Mouse (Mus musculus) heart, embryonic 16.5 days (tissue): Measurements from ENCODE around the gene Zfp40. TPM values are rescaled to one million over a fixed set of nuclear protein-coding genes. Genes with fewer than 3 reads are reported as not detected.
A peak's percentile ranks its signal among the peaks of the same experiment; 100 is the strongest.
"Not testable (repeated sequence)": the region's sequence is repeated elsewhere in the genome, so short reads cannot be mapped to it uniquely, and the experiment has no call there.

Experiments
- ATAC-seq: fragments of 200-750 bp; cut with Nextera tagmentation; replicated peaks from 2 replicates; pipeline ENCODE4 v1.8.0; 2017; ENCODE audit warnings: moderate number of reproducible peaks; ENCODE audit not compliant: insufficient read depth, low FRiP score; ENCODE audit errors: extremely low read depth
- H3K27ac ChIP-seq: fragments of 300-500 bp; sonication (generic); 2 replicates; pipeline ENCODE4 v1.5.1; 2014; ENCODE audit warnings: mild to moderate bottlenecking, low read length, control low read depth, moderate library complexity
- H3K27me3 ChIP-seq: fragments of 300-500 bp; sonication (generic); 2 replicates; pipeline ENCODE4 v1.6.1; 2014; ENCODE audit warnings: low read length, mixed read lengths; ENCODE audit not compliant: control insufficient read depth, insufficient read depth
- H3K36me3 ChIP-seq: fragments of 300-500 bp; sonication (generic); 2 replicates; pipeline ENCODE4 v1.6.1; 2014; ENCODE audit not compliant: control insufficient read depth, insufficient read depth
- H3K4me1 ChIP-seq: fragments of 300-500 bp; sonication (generic); 2 replicates; pipeline ENCODE4 v1.6.1; 2014; ENCODE audit warnings: low read length, mixed read lengths; ENCODE audit not compliant: control insufficient read depth, insufficient read depth
- H3K4me2 ChIP-seq: fragments of 300-500 bp; sonication (generic); 2 replicates; pipeline ENCODE4 v1.6.1; 2014; ENCODE audit warnings: low read depth, mild to moderate bottlenecking, control low read depth, low read length
- H3K4me3 ChIP-seq: fragments of 300-500 bp; sonication (generic); 2 replicates; pipeline ENCODE4 v1.5.1; 2014; ENCODE audit warnings: mild to moderate bottlenecking, control low read depth, low read length
- H3K9ac ChIP-seq: fragments of 300-500 bp; sonication (generic); 2 replicates; pipeline ENCODE4 v1.6.1; 2014; ENCODE audit warnings: low read length, control low read depth
- H3K9me3 ChIP-seq: fragments of 300-500 bp; sonication (generic); replicated peaks from 2 replicates; pipeline ENCODE4 v1.6.1; 2016; ENCODE audit warnings: low read length; ENCODE audit not compliant: control insufficient read depth
- WGBS: fragments of 180-500 bp; shearing (Covaris S2); extraction: QIAGEN DNeasy Blood & Tissue Kit; methylation state at CpG from one replicate; pipeline ENCODE4 v1.1.7; 2014; 5-methylcytosine and 5-hydroxymethylcytosine counted together
- polyA plus RNA-seq: library from polyadenylated mRNA; unstranded; fragments of >200 nt; fragmentation: Nextera tagmentation; extraction: Ambion mirVana; gene quantifications from 2 replicates; pipeline ENCODE4 v1.2.1, GENCODE M21; 2015

Zfp40 gene
- polyA plus RNA-seq = 8.5 and 9.6 TPM in 2 replicates

- H3K36me3 ChIP-seq = peaks cover 4% of the 10 kb centered on the region; the same call in 1 of the 2 replicates
- peak within 1 kb of the TSS; percentile 78 for H3K4me2 ChIP-seq
- H3K9ac ChIP-seq = peak within 1 kb of the TSS; percentile 80
- peak within 1 kb of the TSS; percentile 79 for H3K27ac ChIP-seq
- H3K9me3 ChIP-seq = no peaks in the 10 kb centered on the region
- no peaks in the 10 kb centered on the region for H3K27me3 ChIP-seq
- ATAC-seq = peak; percentile 100
- H3K4me3 ChIP-seq = peak within 1 kb of the TSS; percentile 66
- peaks cover 3% of the 10 kb centered on the region for H3K4me1 ChIP-seq
- 3% methylated on average over 27 of the region's 27 CpGs for WGBS
Measured at GRCm38 (mm10) chr17:23192453-23193379, at the start of gene Zfp40. Gene Zfp40 (minus strand): TSS chr17:23193252.

GRCm38 (mm10) chr17:23218320-23218719 lies 25.3 kb upstream of the Zfp40 start:
- 74% methylated on average over 2 of the region's 2 CpGs for WGBS
- ATAC-seq = no peak
- Histone ChIP-seq H3K36me3 (no peaks in the 10 kb centered on the region), H3K27me3 (no peaks in the 10 kb centered on the region), H3K9ac (no peak overlapping the region), H3K27ac (no peak overlapping the region), H3K9me3 (no peaks in the 10 kb centered on the region; the same call in 1 of the 2 replicates), H3K4me2 (no peak overlapping the region), H3K4me1 (no peaks in the 10 kb centered on the region), H3K4me3 (no peak overlapping the region)

DNA sequence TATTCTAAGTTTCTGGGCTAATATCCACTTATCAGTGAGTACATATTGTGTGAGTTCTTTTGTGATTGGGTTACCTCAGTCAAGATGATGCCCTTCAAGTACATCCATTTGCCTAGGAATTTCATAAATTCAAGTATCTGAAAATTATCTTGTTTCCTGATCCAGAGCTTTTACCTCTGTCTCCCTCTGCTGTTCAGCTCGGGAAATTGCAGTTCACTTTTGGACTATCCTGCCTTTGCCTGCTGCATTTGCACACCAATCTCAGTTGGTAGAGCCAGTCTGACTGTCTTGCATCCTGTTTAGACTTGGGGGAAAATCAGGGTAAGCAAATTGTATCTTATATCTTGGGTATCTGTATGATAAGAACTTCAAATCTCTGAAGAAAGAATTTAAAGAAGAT lies 6.8 kb upstream of the Zfp40 start:
- H3K9me3 ChIP-seq, H3K36me3 ChIP-seq, H3K27me3 ChIP-seq, H3K4me1 ChIP-seq, H3K4me3 ChIP-seq, ATAC-seq, H3K9ac ChIP-seq, H3K27ac ChIP-seq, H3K4me2 ChIP-seq: not testable (repeated sequence)
- 0% methylated on average over 1 of the region's 1 CpGs for WGBS

DNA sequence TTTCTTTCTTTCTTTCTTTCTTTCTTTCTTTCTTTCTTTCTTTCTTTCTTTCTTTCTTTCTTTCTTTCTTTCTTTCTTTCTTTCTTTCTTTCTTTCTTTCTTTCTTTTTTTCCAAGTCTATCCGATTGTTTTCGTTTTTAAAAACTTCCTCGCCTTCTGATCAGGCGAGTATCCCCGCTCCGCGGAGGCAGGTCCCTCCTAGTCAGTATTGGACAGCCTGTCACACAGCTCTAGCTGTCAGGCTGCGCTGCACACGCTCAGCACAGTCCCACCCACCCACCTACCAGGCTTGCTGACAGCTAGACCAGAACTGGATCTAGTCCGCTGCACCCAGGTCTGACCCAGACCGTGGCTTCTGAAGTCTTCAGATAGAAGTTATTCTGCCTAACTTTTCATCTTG lies 389 bp upstream of the Zfp40 start:
- peak overlapping the region; percentile 74 for H3K27ac ChIP-seq
- H3K4me2 ChIP-seq = peak overlapping the region; percentile 65
- H3K9ac ChIP-seq = peak overlapping the region; percentile 69
- ATAC-seq = peak; percentile 93
- peaks cover 3% of the 10 kb centered on the region for H3K4me1 ChIP-seq
- WGBS = under 1% methylated on average over 11 of the region's 11 CpGs
- no peaks in the 10 kb centered on the region for H3K9me3 ChIP-seq
- H3K36me3 ChIP-seq = peaks cover 4% of the 10 kb centered on the region; the same call in 1 of the 2 replicates
- no peaks in the 10 kb centered on the region for H3K27me3 ChIP-seq
- peak overlapping the region; percentile 66 for H3K4me3 ChIP-seq

DNA sequence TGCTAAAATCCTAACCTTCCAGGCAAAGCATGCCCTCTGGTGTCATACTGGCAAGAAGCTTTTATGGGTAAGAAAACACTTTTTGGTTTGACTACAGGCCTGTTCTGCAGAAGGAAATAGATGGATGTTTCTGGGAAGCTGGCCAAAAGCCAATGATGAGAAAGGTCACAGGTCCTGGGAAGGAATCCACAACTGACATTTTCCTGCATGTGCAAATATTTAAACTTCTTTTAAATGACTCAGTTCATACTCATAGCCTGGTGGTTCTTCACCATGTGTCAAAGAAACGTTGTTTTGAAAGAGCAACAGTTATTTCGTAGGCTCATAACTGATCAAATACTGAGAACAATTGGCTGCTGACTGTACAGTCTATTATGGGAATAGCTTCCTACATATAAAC lies 5.4 kb downstream of the Zfp40 start:
- peaks cover 26% of the 10 kb centered on the region for H3K36me3 ChIP-seq
- WGBS = 64% methylated on average over 2 of the region's 2 CpGs
- H3K9me3 ChIP-seq = no peaks in the 10 kb centered on the region
- H3K4me2 ChIP-seq = no peak overlapping the region
- H3K4me1 ChIP-seq = peaks cover 3% of the 10 kb centered on the region
- no peak overlapping the region for H3K9ac ChIP-seq
- no peak for ATAC-seq
- H3K27me3 ChIP-seq = no peaks in the 10 kb centered on the region
- no peak overlapping the region for H3K4me3 ChIP-seq
- no peak overlapping the region for H3K27ac ChIP-seq

Other genes with a start within 250 kb of the Zfp40 start
- not detected in 2 replicates for gene Vmn2r-ps130, start 132.1 kb downstream of the Zfp40 start, polyA plus RNA-seq
- 0.01 TPM in 1 of 2 replicates, not detected in the other for gene Vmn2r114, start 119.3 kb upstream of the Zfp40 start, polyA plus RNA-seq
- gene Vmn2r115, start 150.5 kb upstream of the Zfp40 start, polyA plus RNA-seq = not detected in 2 replicates
- not detected in 2 replicates for gene Vmn2r116, start 191.4 kb upstream of the Zfp40 start, polyA plus RNA-seq